Mouse (Mus musculus): Measurements from ENCODE around the gene Tmem189.

Tmem189 gene

GRCm38 (mm10) chr2:167689501-167690218, at the start of gene Tmem189:
Gene Tmem189 (minus strand): TSS chr2:167689822.
- DNase-seq (ENCODE audit: low read depth), result no peak

- DNase-seq (ENCODE audit: low read depth), result no peak
These were observed 49.4 kb upstream of the Tmem189 start for GRCm38 (mm10) chr2:167739030-167739429.

- no peak for DNase-seq (ENCODE audit: low read depth)
These were observed 45.2 kb upstream of the Tmem189 start for GRCm38 (mm10) chr2:167734861-167735260.

GRCm38 (mm10) chr2:167731149-167731548, 41.5 kb upstream of the Tmem189 start:
- no peak for DNase-seq (ENCODE audit: low read depth)

DNA sequence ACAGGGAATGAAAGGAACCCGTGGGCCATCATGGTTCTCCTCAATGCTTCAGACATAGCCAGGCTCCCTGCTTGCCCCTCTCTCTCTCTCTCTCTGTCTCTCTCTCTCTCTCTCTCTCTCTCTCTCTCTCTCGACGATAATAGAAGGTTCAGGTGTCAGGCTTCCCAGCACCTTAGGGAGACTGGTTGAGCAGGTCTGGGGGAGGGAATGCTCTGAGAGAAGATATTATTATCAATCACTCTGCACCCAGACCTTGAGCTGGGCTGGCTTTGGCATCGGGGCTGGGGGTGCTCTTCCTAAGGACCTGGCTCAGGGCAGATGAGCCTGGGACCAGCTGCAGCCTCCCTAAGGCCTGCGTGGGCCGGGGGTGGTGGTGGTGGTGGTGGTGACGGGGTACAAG, 40.4 kb upstream of the Tmem189 start:
- DNase-seq (ENCODE audit: low read depth), result no peak

GRCm38 (mm10) chr2:167727161-167727560, 37.5 kb upstream of the Tmem189 start:
- DNase-seq (ENCODE audit: low read depth), result no peak

GRCm38 (mm10) chr2:167725879-167726278, 36.3 kb upstream of the Tmem189 start:
- no peak for DNase-seq (ENCODE audit: low read depth)

DNA sequence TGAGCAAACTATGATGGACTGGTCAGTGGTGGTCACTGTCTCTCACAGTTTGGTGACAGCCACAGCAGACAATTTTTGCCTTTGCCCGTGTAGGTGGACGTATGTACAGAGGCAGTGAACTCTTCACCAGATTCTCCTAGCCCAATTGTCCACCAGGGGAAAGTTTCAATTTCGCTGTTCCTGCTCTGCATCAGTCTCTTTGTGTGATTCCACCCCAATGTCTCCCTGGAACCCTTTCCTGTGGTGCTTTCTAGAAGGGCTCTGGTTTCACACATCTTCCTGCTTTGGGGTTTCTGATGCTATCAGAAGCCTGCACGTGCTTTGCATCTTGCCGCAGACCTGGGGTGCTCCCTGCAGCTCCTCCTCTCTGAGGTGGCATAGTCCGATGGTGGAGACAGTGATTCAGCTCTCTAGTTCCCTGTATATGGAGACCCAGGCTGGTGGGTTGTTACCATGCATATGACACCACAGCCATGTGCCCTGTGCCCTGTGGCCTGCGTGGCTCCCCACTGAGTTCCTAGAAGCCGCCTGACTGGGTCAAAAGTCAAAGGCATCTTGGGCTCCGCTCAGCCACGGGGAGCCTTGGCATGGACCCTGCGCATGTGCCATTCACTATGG, 34.1 kb upstream of the Tmem189 start:
- DNase-seq (ENCODE audit: low read depth), result no peak

DNA sequence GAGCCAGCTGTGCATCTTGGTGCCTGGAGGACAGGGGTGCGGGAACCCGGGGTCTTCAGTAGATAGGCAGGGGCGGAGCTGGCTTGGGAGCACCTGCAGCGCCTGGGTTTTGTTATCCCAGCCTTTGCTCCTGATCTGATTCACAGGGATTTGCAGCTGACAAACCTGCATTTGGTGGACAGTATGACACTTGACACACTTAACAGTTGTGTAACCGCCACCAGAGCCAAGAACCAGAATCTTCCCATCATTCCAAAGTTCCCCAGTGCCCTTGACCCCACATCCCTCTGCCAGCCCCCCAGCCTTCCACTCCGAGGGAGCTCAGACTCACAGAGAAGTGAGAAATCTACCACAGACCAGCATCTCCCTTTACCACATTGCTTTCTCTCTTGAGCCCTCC, 32.9 kb upstream of the Tmem189 start:
- DNase-seq (ENCODE audit: low read depth), result no peak

GRCm38 (mm10) chr2:167721159-167721882, 31.7 kb upstream of the Tmem189 start:
- DNase-seq (ENCODE audit: low read depth), result no peak

DNA sequence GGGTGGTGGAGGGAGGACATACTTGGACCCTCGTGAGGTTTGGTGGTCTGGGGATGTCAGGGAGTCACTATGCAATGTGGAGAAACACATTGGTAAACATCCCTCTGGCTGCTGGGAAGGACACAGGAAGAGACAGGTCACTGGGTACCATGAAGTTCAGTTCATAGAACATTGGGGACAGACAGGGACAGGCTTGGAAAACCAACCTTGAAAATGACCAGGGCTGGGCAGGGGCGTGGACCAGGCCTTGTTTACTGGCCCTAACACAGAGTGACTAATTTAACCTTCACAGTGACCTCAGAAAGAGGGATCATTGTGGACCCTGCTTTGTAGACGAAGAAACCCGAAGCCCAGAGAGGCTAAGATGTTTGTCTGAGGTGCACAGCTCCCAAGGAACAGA, 29.9 kb upstream of the Tmem189 start:
- no peak for DNase-seq (ENCODE audit: low read depth)

- DNase-seq (ENCODE audit: low read depth), result no peak
These were observed 27.6 kb upstream of the Tmem189 start for GRCm38 (mm10) chr2:167717208-167717607.

- no peak for DNase-seq (ENCODE audit: low read depth)
These were observed 25.4 kb upstream of the Tmem189 start for GRCm38 (mm10) chr2:167715008-167715407.

DNA sequence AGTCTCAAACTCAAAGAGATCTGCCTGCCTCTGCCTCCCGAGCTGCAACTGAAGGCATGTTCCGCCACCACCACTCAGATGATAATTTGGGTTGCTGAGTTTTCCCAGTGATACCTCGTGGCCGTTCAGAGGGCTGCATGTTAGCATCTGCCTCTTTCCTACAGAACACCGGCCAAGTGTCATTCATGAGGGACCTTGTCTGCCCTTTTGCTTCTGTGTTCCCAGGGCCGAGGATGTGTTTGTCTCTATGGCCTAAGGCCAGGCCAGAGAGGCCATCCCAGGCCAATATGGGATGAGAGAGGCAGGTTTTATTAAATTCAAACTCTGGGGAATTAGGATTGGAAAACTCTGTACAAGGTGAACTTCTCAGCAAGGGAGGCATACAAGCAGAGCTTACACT, 24.7 kb upstream of the Tmem189 start:
- no peak for DNase-seq (ENCODE audit: low read depth)

- no peak for DNase-seq (ENCODE audit: low read depth)
These were observed 23.5 kb upstream of the Tmem189 start for GRCm38 (mm10) chr2:167712872-167713821.

DNA sequence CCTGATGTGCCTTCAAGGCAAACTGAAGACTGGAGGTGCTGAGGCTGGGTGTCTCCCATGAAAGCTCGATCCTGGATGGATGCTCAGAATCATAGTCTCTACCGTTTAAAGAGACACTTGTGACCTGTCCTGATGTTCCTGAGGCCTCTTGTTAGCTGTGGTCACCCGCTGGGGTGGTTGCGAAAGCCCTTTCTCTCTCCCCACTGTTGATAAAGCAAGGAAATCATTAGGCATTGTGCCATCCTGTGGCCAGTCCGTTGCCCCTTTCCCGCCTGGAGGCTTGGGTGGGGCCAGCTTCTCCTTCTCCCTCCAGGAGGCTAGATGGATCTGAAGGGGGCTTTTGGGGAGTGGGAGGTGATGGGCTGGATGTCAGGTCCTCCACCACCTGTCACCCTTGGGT, 21.0 kb upstream of the Tmem189 start:
- no peak for DNase-seq (ENCODE audit: low read depth)

DNA sequence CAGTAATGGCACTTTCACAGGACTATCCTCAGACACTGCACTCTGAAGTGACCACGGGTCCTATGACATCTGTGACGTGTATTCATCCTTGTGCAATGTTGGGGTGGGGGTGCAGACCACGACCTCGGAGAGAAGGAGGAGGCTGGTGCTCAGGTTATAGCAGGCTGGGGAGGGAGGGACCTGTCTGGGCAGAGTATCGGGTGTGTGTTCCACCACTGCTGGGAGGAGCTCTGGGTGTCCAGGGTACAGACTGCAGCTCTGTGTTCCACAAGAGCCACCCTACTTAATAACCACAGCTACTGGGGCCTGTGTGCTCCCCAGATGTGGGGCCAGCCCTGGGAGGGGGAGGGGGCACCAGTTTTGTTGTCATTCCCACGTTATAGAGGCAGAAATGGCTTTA, 20.3 kb upstream of the Tmem189 start:
- DNase-seq (ENCODE audit: low read depth), result no peak

DNA sequence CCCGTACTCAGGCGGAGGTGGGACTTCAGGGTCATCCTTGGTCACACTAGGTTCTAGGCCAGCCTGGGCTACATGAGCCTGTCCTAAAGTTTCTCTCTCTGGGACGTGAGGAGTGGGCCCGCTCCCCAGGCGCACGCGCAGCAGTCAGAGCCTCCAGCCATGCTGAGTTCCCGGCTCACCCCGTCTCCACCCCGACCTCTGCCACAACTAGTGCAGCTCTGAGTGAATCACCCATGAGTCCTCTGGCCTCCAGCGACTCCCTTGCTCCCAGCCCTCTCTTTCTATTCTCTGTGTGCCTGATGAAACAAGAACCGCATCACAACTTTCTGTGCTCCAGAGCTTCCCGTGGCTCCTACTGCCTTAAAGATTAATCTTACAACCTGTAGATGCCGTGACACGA, 18.8 kb upstream of the Tmem189 start:
- DNase-seq (ENCODE audit: low read depth), result no peak

- no peak for DNase-seq (ENCODE audit: low read depth)
These were observed 16.7 kb upstream of the Tmem189 start for GRCm38 (mm10) chr2:167706183-167706939.

GRCm38 (mm10) chr2:167704409-167704808, 14.8 kb upstream of the Tmem189 start:
- DNase-seq (ENCODE audit: low read depth), result no peak

- DNase-seq (ENCODE audit: low read depth), result no peak
These were observed 12.5 kb upstream of the Tmem189 start for GRCm38 (mm10) chr2:167702126-167702525.

Data from c-Kit-positive CD71-positive TER-119-negative erythroid progenitor cells, embryonic 14.5 days (primary cell).